Mouse (Mus musculus) ES-Bruce4 (cell line): ENCODE data around the gene Pitpnm1. TPM values are rescaled to one million over a fixed set of nuclear protein-coding genes. Genes with fewer than 3 reads are reported as not detected.

Source experiments
- H3K27ac ChIP-seq: 2 replicates; pipeline ENCODE4 v1.5.1; 2012; ENCODE audit warnings: low read length, inconsistent platforms; ENCODE audit not compliant: insufficient read depth
- H3K27me3 ChIP-seq: 2 replicates; pipeline ENCODE4 v1.6.1; 2012; ENCODE audit warnings: mild to moderate bottlenecking, low read length, inconsistent platforms; ENCODE audit not compliant: control insufficient read depth, poor library complexity, insufficient read depth, severe bottlenecking
- H3K36me3 ChIP-seq: 2 replicates; pipeline ENCODE4 v1.6.1; 2012; ENCODE audit warnings: inconsistent platforms, mild to moderate bottlenecking, low read length, moderate library complexity; ENCODE audit not compliant: control insufficient read depth, poor library complexity, insufficient read depth, severe bottlenecking
- H3K4me1 ChIP-seq: one replicate; pipeline ENCODE4 v1.8.1; 2011; ENCODE audit warnings: low read length; ENCODE audit not compliant: control insufficient read depth, insufficient read depth
- H3K4me3 ChIP-seq: 2 replicates; pipeline ENCODE4 v1.5.1; 2011; ENCODE audit warnings: low read depth, mild to moderate bottlenecking, low read length
- H3K9ac ChIP-seq: 2 replicates; pipeline ENCODE4 v1.6.1; 2012; ENCODE audit warnings: low read depth, mild to moderate bottlenecking, inconsistent platforms; ENCODE audit not compliant: poor library complexity, severe bottlenecking
- H3K9me3 ChIP-seq: replicated peaks from 2 replicates; pipeline ENCODE4 v1.6.1; 2012; ENCODE audit warnings: mild to moderate bottlenecking, low read length, inconsistent platforms; ENCODE audit not compliant: control insufficient read depth, poor library complexity, insufficient read depth, severe bottlenecking
- CTCF ChIP-seq: IDR thresholded peaks from one replicate; pipeline ENCODE4 v1.8.1; 2011; ENCODE audit warnings: low read depth, low read length
- EP300 ChIP-seq: IDR thresholded peaks from 2 replicates; pipeline ENCODE4 v1.6.1; 2011; ENCODE audit warnings: low read depth, low read length; ENCODE audit not compliant: insufficient read depth
- POLR2A ChIP-seq: IDR thresholded peaks from one replicate; pipeline ENCODE4 v1.8.1; 2011; ENCODE audit warnings: low read length; ENCODE audit not compliant: insufficient read depth
- polyA plus RNA-seq: library from polyadenylated mRNA; stranded (reverse); fragments of >200 nt; gene quantifications from 2 replicates; pipeline ENCODE4 v1.2.4, GENCODE M21; 2011; ENCODE audit warnings: low read depth; ENCODE audit not compliant: missing spikeins, insufficient read depth, insufficient read length

The Pitpnm1 gene
- polyA plus RNA-seq, 1 experiment: 11.2 TPM

- no peak overlapping the region for H3K27ac ChIP-seq
- H3K4me3 ChIP-seq: peak overlapping the region; percentile 62
- H3K9ac ChIP-seq: peak overlapping the region; percentile 32
- H3K27me3 ChIP-seq: no peaks in the 10 kb centered on the region
- H3K36me3 ChIP-seq: no peaks in the 10 kb centered on the region
- H3K9me3 ChIP-seq: no peaks in the 10 kb centered on the region
- no peak for TF ChIP-seq POLR2A
- no peak for TF ChIP-seq CTCF
- no peak for TF ChIP-seq EP300
- H3K4me1 ChIP-seq: peaks cover 2% of the 10 kb centered on the region
These were observed 992 bp downstream of the Pitpnm1 start for GRCm38 (mm10) chr19:4100718-4101261.

- Histone ChIP-seq H3K4me3 (no peak overlapping the region; the same call in 1 of the 2 replicates), H3K36me3 (no peaks in the 10 kb centered on the region), H3K9ac (no peak overlapping the region), H3K4me1 (peaks cover 2% of the 10 kb centered on the region), H3K27ac (no peak overlapping the region), H3K27me3 (no peaks in the 10 kb centered on the region), H3K9me3 (no peaks in the 10 kb centered on the region)
- TF ChIP-seq POLR2A: no peak
- TF ChIP-seq CTCF: no peak
- no peak for TF ChIP-seq EP300
These were observed 1.7 kb downstream of the Pitpnm1 start for GRCm38 (mm10) chr19:4101466-4101865.

GRCm38 (mm10) chr19:4102049-4102448 lies 2.3 kb downstream of the Pitpnm1 start:
- Histone ChIP-seq H3K27ac (no peak overlapping the region), H3K27me3 (no peaks in the 10 kb centered on the region), H3K9me3 (no peaks in the 10 kb centered on the region), H3K4me3 (no peak overlapping the region), H3K4me1 (peaks cover 2% of the 10 kb centered on the region), H3K36me3 (no peaks in the 10 kb centered on the region), H3K9ac (no peak overlapping the region)
- TF ChIP-seq EP300: no peak
- no peak for TF ChIP-seq POLR2A
- TF ChIP-seq CTCF: no peak

- H3K4me3 ChIP-seq: no peak overlapping the region
- H3K36me3 ChIP-seq: no peaks in the 10 kb centered on the region
- H3K9me3 ChIP-seq: no peaks in the 10 kb centered on the region
- H3K27ac ChIP-seq: no peak overlapping the region
- no peaks in the 10 kb centered on the region for H3K27me3 ChIP-seq
- TF ChIP-seq EP300 (no peak), CTCF (no peak), POLR2A (no peak)
- H3K4me1 ChIP-seq: peaks cover 2% of the 10 kb centered on the region
- H3K9ac ChIP-seq: no peak overlapping the region
These were observed 2.8 kb downstream of the Pitpnm1 start for GRCm38 (mm10) chr19:4102626-4103025.

GRCm38 (mm10) chr19:4103294-4103693 lies 3.5 kb downstream of the Pitpnm1 start:
- H3K4me1 ChIP-seq: peaks cover 2% of the 10 kb centered on the region
- H3K27me3 ChIP-seq: no peaks in the 10 kb centered on the region
- H3K36me3 ChIP-seq: no peaks in the 10 kb centered on the region
- H3K9ac ChIP-seq: no peak overlapping the region
- no peak for TF ChIP-seq POLR2A
- no peak for TF ChIP-seq EP300
- no peak for TF ChIP-seq CTCF
- H3K4me3 ChIP-seq: no peak overlapping the region
- no peaks in the 10 kb centered on the region for H3K9me3 ChIP-seq
- H3K27ac ChIP-seq: no peak overlapping the region

- Histone ChIP-seq H3K4me3 (no peak overlapping the region), H3K27ac (no peak overlapping the region), H3K9me3 (no peaks in the 10 kb centered on the region), H3K9ac (no peak overlapping the region), H3K27me3 (no peaks in the 10 kb centered on the region), H3K36me3 (no peaks in the 10 kb centered on the region), H3K4me1 (no peaks in the 10 kb centered on the region)
- no peak for TF ChIP-seq CTCF
- no peak for TF ChIP-seq EP300
- no peak for TF ChIP-seq POLR2A
These were observed 4.0 kb downstream of the Pitpnm1 start for GRCm38 (mm10) chr19:4103792-4104191.
